Mouse (Mus musculus): ENCODE data around the gene Cd200r2. TPM values are rescaled to one million over a fixed set of nuclear protein-coding genes. Genes with fewer than 3 reads are reported as not detected.

Gene Cd200r2
- polyA plus RNA-seq, 1 experiment = not detected

GRCm38 (mm10) chr16:44876625-44877024, 9.7 kb downstream of the Cd200r2 start:
- no peak overlapping the region for H3K9ac ChIP-seq (ENCODE audit: low read depth, poor library complexity, severe bottlenecking)
- no peaks in the 10 kb centered on the region for H3K27me3 ChIP-seq (ENCODE audit: control insufficient read depth, insufficient read depth, low read length, poor library complexity, severe bottlenecking)

GRCm38 (mm10) chr16:44877595-44877994, 10.7 kb downstream of the Cd200r2 start:
- no peaks in the 10 kb centered on the region for H3K27me3 ChIP-seq (ENCODE audit: control insufficient read depth, insufficient read depth, low read length, poor library complexity, severe bottlenecking)
- no peaks in the 10 kb centered on the region for H3K36me3 ChIP-seq (ENCODE audit: control insufficient read depth, insufficient read depth, low read length, poor library complexity, severe bottlenecking)
- no peaks in the 10 kb centered on the region for H3K4me1 ChIP-seq (ENCODE audit: control insufficient read depth, insufficient read depth, low read length)
- no peak overlapping the region for H3K27ac ChIP-seq (ENCODE audit: insufficient read depth, low read length)
- TF ChIP-seq POLR2A (IDR thresholded peaks at IDR 0.05; ENCODE audit: insufficient read depth, low read length) (no peak), EP300 (IDR thresholded peaks at IDR 0.05; ENCODE audit: insufficient read depth, low read depth, low read length) (no peak), CTCF (IDR thresholded peaks at IDR 0.05; ENCODE audit: low read depth, low read length) (no peak)
- no peak overlapping the region for H3K9ac ChIP-seq (ENCODE audit: low read depth, poor library complexity, severe bottlenecking)
- H3K9me3 ChIP-seq (replicated peaks; ENCODE audit: control insufficient read depth, insufficient read depth, low read length, poor library complexity, severe bottlenecking) = no peaks in the 10 kb centered on the region
- no peak overlapping the region for H3K4me3 ChIP-seq (ENCODE audit: low read depth, low read length)

More at GRCm38 (mm10) chr16:44876625-44877024, 9.7 kb downstream of the Cd200r2 start:
- no peaks in the 10 kb centered on the region for H3K36me3 ChIP-seq (ENCODE audit: control insufficient read depth, insufficient read depth, low read length, poor library complexity, severe bottlenecking)
- TF ChIP-seq CTCF (IDR thresholded peaks at IDR 0.05; ENCODE audit: low read depth, low read length) (no peak), EP300 (IDR thresholded peaks at IDR 0.05; ENCODE audit: insufficient read depth, low read depth, low read length) (no peak), POLR2A (IDR thresholded peaks at IDR 0.05; ENCODE audit: insufficient read depth, low read length) (no peak)
- H3K4me1 ChIP-seq (ENCODE audit: control insufficient read depth, insufficient read depth, low read length) = no peaks in the 10 kb centered on the region
- H3K9me3 ChIP-seq (replicated peaks; ENCODE audit: control insufficient read depth, insufficient read depth, low read length, poor library complexity, severe bottlenecking) = no peaks in the 10 kb centered on the region
- no peak overlapping the region for H3K27ac ChIP-seq (ENCODE audit: insufficient read depth, low read length)
- no peak overlapping the region for H3K4me3 ChIP-seq (ENCODE audit: low read depth, low read length)

GRCm38 (mm10) chr16:44890814-44891213, 23.9 kb downstream of the Cd200r2 start:
- Histone ChIP-seq H3K9ac (ENCODE audit: low read depth, poor library complexity, severe bottlenecking) (no peak overlapping the region), H3K4me3 (ENCODE audit: low read depth, low read length) (no peak overlapping the region), H3K27ac (ENCODE audit: insufficient read depth, low read length) (no peak overlapping the region), H3K27me3 (ENCODE audit: control insufficient read depth, insufficient read depth, low read length, poor library complexity, severe bottlenecking) (no peaks in the 10 kb centered on the region), H3K9me3 (replicated peaks; ENCODE audit: control insufficient read depth, insufficient read depth, low read length, poor library complexity, severe bottlenecking) (no peaks in the 10 kb centered on the region), H3K36me3 (ENCODE audit: control insufficient read depth, insufficient read depth, low read length, poor library complexity, severe bottlenecking) (no peaks in the 10 kb centered on the region), H3K4me1 (ENCODE audit: control insufficient read depth, insufficient read depth, low read length) (no peaks in the 10 kb centered on the region)
- no peak for TF ChIP-seq CTCF (IDR thresholded peaks at IDR 0.05; ENCODE audit: low read depth, low read length)
- no peak for TF ChIP-seq EP300 (IDR thresholded peaks at IDR 0.05; ENCODE audit: insufficient read depth, low read depth, low read length)
- no peak for TF ChIP-seq POLR2A (IDR thresholded peaks at IDR 0.05; ENCODE audit: insufficient read depth, low read length)

DNA sequence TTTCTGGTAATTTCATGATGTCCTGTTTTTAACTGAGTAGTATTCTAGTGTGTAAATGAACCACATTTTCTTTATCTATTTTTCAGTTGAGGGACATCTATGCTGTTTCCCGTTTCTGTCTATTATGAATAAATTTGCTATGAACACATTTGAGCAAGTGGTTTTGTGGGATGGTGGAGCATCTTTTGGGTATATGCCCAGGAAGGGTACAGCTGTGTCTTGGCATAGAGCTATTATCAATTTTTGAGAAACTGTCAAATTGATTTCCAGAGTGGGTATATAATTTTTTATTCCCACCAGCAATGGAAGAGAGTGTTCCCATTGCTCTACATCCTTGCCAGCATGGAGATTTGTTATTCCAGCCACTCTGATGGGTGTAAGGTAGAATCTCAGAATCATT, 65.1 kb downstream of the Cd200r2 start:
- TF ChIP-seq POLR2A (IDR thresholded peaks at IDR 0.05; ENCODE audit: insufficient read depth, low read length) (no peak), EP300 (IDR thresholded peaks at IDR 0.05; ENCODE audit: insufficient read depth, low read depth, low read length) (no peak), CTCF (IDR thresholded peaks at IDR 0.05; ENCODE audit: low read depth, low read length) (no peak)
- no peaks in the 10 kb centered on the region for H3K36me3 ChIP-seq (ENCODE audit: control insufficient read depth, insufficient read depth, low read length, poor library complexity, severe bottlenecking)
- no peaks in the 10 kb centered on the region for H3K27me3 ChIP-seq (ENCODE audit: control insufficient read depth, insufficient read depth, low read length, poor library complexity, severe bottlenecking)
- no peak overlapping the region for H3K4me3 ChIP-seq (ENCODE audit: low read depth, low read length)
- no peaks in the 10 kb centered on the region for H3K9me3 ChIP-seq (replicated peaks; ENCODE audit: control insufficient read depth, insufficient read depth, low read length, poor library complexity, severe bottlenecking)
- H3K27ac ChIP-seq (ENCODE audit: insufficient read depth, low read length) = no peak overlapping the region
- no peaks in the 10 kb centered on the region for H3K4me1 ChIP-seq (ENCODE audit: control insufficient read depth, insufficient read depth, low read length)
- H3K9ac ChIP-seq (ENCODE audit: low read depth, poor library complexity, severe bottlenecking) = no peak overlapping the region

DNA sequence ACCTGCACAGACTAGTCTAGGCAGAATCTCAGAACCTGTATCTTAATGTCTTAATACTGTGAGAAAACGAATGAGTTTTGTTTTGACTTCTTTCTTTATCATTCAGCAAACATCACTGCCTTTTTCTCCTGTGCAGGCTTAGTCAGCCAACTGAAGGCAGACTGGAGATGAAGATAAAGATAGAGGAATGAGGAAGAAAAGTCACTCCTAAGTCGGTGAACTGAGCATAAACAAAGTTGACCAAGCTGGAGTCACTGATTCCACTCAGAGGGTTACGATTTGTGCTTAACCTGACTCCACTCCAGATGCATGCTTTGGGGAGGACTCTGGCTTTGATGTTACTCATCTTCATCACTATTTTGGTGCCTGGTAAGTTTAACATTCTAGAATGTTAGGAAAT, 76.6 kb downstream of the Cd200r2 start, which contains the start of gene Cd200r3:
Cd200r3 (plus strand) TSS at position 211 of the 400 bp plus-strand sequence.
- Histone ChIP-seq H3K4me1 (ENCODE audit: control insufficient read depth, insufficient read depth, low read length) (no peaks in the 10 kb centered on the region), H3K27me3 (ENCODE audit: control insufficient read depth, insufficient read depth, low read length, poor library complexity, severe bottlenecking) (no peaks in the 10 kb centered on the region), H3K36me3 (ENCODE audit: control insufficient read depth, insufficient read depth, low read length, poor library complexity, severe bottlenecking) (no peaks in the 10 kb centered on the region), H3K4me3 (ENCODE audit: low read depth, low read length) (no peak within 1 kb of the TSS), H3K27ac (ENCODE audit: insufficient read depth, low read length) (no peak within 1 kb of the TSS), H3K9ac (ENCODE audit: low read depth, poor library complexity, severe bottlenecking) (no peak within 1 kb of the TSS), H3K9me3 (replicated peaks; ENCODE audit: control insufficient read depth, insufficient read depth, low read length, poor library complexity, severe bottlenecking) (peaks cover 6% of the 10 kb centered on the region; the same call in 1 of the 2 replicates)
- TF ChIP-seq EP300 (IDR thresholded peaks at IDR 0.05; ENCODE audit: insufficient read depth, low read depth, low read length) = no peak
- no peak for TF ChIP-seq POLR2A (IDR thresholded peaks at IDR 0.05; ENCODE audit: insufficient read depth, low read length)
- TF ChIP-seq CTCF (IDR thresholded peaks at IDR 0.05; ENCODE audit: low read depth, low read length) = no peak

- no peaks in the 10 kb centered on the region for H3K27me3 ChIP-seq (ENCODE audit: control insufficient read depth, insufficient read depth, low read length, poor library complexity, severe bottlenecking)
- H3K4me1 ChIP-seq (ENCODE audit: control insufficient read depth, insufficient read depth, low read length) = no peaks in the 10 kb centered on the region
- TF ChIP-seq EP300 (IDR thresholded peaks at IDR 0.05; ENCODE audit: insufficient read depth, low read depth, low read length) (no peak), CTCF (IDR thresholded peaks at IDR 0.05; ENCODE audit: low read depth, low read length) (no peak)
- no peak overlapping the region for H3K9ac ChIP-seq (ENCODE audit: low read depth, poor library complexity, severe bottlenecking)
- H3K4me3 ChIP-seq (ENCODE audit: low read depth, low read length) = no peak overlapping the region
- no peaks in the 10 kb centered on the region for H3K9me3 ChIP-seq (replicated peaks; ENCODE audit: control insufficient read depth, insufficient read depth, low read length, poor library complexity, severe bottlenecking)
- H3K27ac ChIP-seq (ENCODE audit: insufficient read depth, low read length) = no peak overlapping the region
- no peaks in the 10 kb centered on the region for H3K36me3 ChIP-seq (ENCODE audit: control insufficient read depth, insufficient read depth, low read length, poor library complexity, severe bottlenecking)
These were observed 84.6 kb downstream of the Cd200r2 start for GRCm38 (mm10) chr16:44951360-44952114.
